In the genomic region with DNA sequence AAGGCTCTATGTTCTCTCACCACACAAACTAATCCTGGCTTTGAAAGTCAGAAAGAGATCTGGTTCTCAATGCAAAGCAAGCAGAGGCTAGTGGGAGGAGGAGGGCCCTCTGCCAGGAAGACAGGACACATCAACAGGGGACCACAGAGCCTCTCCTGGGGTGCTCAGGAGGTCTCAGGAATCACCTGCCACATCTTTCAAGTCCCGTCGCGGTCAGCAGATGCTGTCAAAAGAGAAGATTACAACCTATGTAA, we compare ENCODE assay signal across 9 mouse cellular contexts. TPM values are rescaled to one million over a fixed set of nuclear protein-coding genes. Genes with fewer than 3 reads are reported as not detected.
DNase-seq lines count a peak whose midpoint lies in the region; ATAC-seq and TF ChIP-seq lines count a peak whose summit lies in the region.
"Had no signal": no experiment of that assay in that cellular context is flagged by ENCODE, and none has a peak within 500 bp of the region (broad histone marks: within the 10 kb centered on the region; RNA-seq: fewer than 3 reads in every experiment).

No protein-coding gene starts in this region.

- H3K4me2 ChIP-seq in heart, embryonic 15.5 days = peak overlapping the region; percentile 53
- peak overlapping the region; percentile 26 for H3K4me2 ChIP-seq in hindbrain, embryonic 14.5 days (replicated peaks)
- peak overlapping the region; percentile 48 for H3K4me2 ChIP-seq in midbrain, embryonic 12.5 days (replicated peaks)

- no peak overlapping the region for H3K27ac ChIP-seq in heart, embryonic 15.5 days
- peak overlapping the region; percentile 74 for H3K27ac ChIP-seq in bone marrow, adult 2 months (ENCODE audit: control insufficient read depth, insufficient read depth, low read depth, low read length, poor library complexity)
- H3K27ac ChIP-seq in hindbrain, embryonic 14.5 days = no peak overlapping the region
- no peak overlapping the region for H3K27ac ChIP-seq in midbrain, embryonic 12.5 days (replicated peaks)

- H3K36me3 ChIP-seq in heart, embryonic 15.5 days = no peaks in the 10 kb centered on the region
- H3K36me3 ChIP-seq in hindbrain, embryonic 14.5 days (replicated peaks; ENCODE audit: control insufficient read depth, insufficient read depth) = no peaks in the 10 kb centered on the region
- no peaks in the 10 kb centered on the region for H3K36me3 ChIP-seq in midbrain, embryonic 12.5 days

- peaks cover 13% of the 10 kb centered on the region for H3K4me1 ChIP-seq in heart, embryonic 15.5 days (replicated peaks)
- H3K4me1 ChIP-seq in bone marrow, adult 2 months (ENCODE audit: control insufficient read depth, insufficient read depth, low read length) = peaks cover 7% of the 10 kb centered on the region
- 0 out of 2 replicates have a peak, but pooled peaks cover 4% of the 10 kb centered on the region for H3K4me1 ChIP-seq in hindbrain, embryonic 14.5 days (replicated peaks; ENCODE audit: control insufficient read depth, insufficient read depth, low read length)
- peaks cover 11% of the 10 kb centered on the region for H3K4me1 ChIP-seq in midbrain, embryonic 12.5 days

- no peak for TF ChIP-seq CTCF in bone marrow, adult 2 months (IDR thresholded peaks at IDR 0.05; ENCODE audit: control insufficient read depth, insufficient read depth, low read length)

- H3K4me3 ChIP-seq in heart, embryonic 15.5 days = peak overlapping the region; percentile 26; the same call in 1 of the 2 replicates
- H3K4me3 ChIP-seq in bone marrow, adult 2 months (replicated peaks; ENCODE audit: control insufficient read depth, low read depth, low read length) = no peak overlapping the region
- H3K4me3 ChIP-seq in hindbrain, embryonic 14.5 days (replicated peaks; ENCODE audit: low read length) = no peak overlapping the region
- peak overlapping the region; percentile 12; the same call in 1 of the 2 replicates for H3K4me3 ChIP-seq in midbrain, embryonic 12.5 days

- no peak overlapping the region for H3K9ac ChIP-seq in heart, embryonic 15.5 days
- H3K9ac ChIP-seq in hindbrain, embryonic 14.5 days = no peak overlapping the region
- H3K9ac ChIP-seq in midbrain, embryonic 12.5 days (replicated peaks) = no peak overlapping the region

- no peaks in the 10 kb centered on the region for H3K27me3 ChIP-seq in heart, embryonic 15.5 days
- no peaks in the 10 kb centered on the region for H3K27me3 ChIP-seq in hindbrain, embryonic 14.5 days (ENCODE audit: control insufficient read depth, insufficient read depth, low read length)
- H3K27me3 ChIP-seq in midbrain, embryonic 12.5 days = no peaks in the 10 kb centered on the region

- ATAC-seq in heart, embryonic 15.5 days (replicated peaks; ENCODE audit: insufficient number of reproducible peaks, insufficient read depth, low FRiP score, low read depth) = no peak
- no peak for ATAC-seq in hindbrain, embryonic 14.5 days (ENCODE audit: low FRiP score)
- ATAC-seq in midbrain, embryonic 12.5 days (ENCODE audit: low FRiP score, low read depth) = no peak
- ATAC-seq in granulocyte monocyte progenitor cell, adult 5-6 weeks (replicated peaks; ENCODE audit: poor library complexity, severe bottlenecking) = no peak

- TF ChIP-seq POLR2A in bone marrow, adult 2 months (IDR thresholded peaks at IDR 0.05; ENCODE audit: borderline replicate concordance, control insufficient read depth, low read depth, low read length) = no peak

- no peaks in the 10 kb centered on the region for H3K9me3 ChIP-seq in heart, embryonic 15.5 days (replicated peaks)
- H3K9me3 ChIP-seq in hindbrain, embryonic 14.5 days (ENCODE audit: control insufficient read depth, low read length) = no peaks in the 10 kb centered on the region
- H3K9me3 ChIP-seq in midbrain, embryonic 12.5 days = no peaks in the 10 kb centered on the region

- WGBS in heart, embryonic 15.5 days = 8% methylated on average over 3 of the region's 3 CpGs
- WGBS in bone marrow, adult 2 months = 51% methylated on average over 3 of the region's 3 CpGs
- 10% methylated on average over 3 of the region's 3 CpGs for WGBS in hindbrain, embryonic 14.5 days
- WGBS in midbrain, embryonic 12.5 days = 3% methylated on average over 3 of the region's 3 CpGs

- no peak for DNase-seq in heart, adult 11 months
- no peak for DNase-seq in hindbrain, embryonic 14.5 days (ENCODE audit: low spot score)
- no peak for DNase-seq in thymus, postnatal 36 days
- DNase-seq in kidney, postnatal 25 days = no peak
- DNase-seq: spleen, adult 18-20 months had no signal

RNA-seq across cellular contexts. Expression of a gene that starts 12.6 kb away (rescaled TPM):
- 21.1 and 22.2 TPM in 2 replicates for polyA plus RNA-seq in heart, embryonic 15.5 days (2015; fragmentation: Nextera tagmentation; extraction: Ambion mirVana)
- 7.9 and 16.6 TPM in 2 replicates for polyA plus RNA-seq in bone marrow, adult 2 months (2011; ENCODE audit: insufficient read depth, insufficient read length, low replicate concordance, missing spikeins)
- polyA plus RNA-seq in hindbrain, embryonic 14.5 days (2014; fragmentation: Nextera tagmentation; extraction: Ambion mirVana) = 9.4 and 10.8 TPM in 2 replicates
- 15.5 and 16.3 TPM in 2 replicates for polyA plus RNA-seq in midbrain, embryonic 12.5 days (2016; fragmentation: Nextera tagmentation; extraction: Ambion mirVana)
- total RNA-seq in granulocyte monocyte progenitor cell, adult 5-6 weeks (2014; fragmentation: Nextera tagmentation) = 29.5 and 33.9 TPM in 2 replicates
- total RNA-seq in granulocyte monocyte progenitor cell, adult 5-6 weeks (2017) = 26.9 and 28.8 TPM in 2 replicates

Comparison
In these comparisons a context has a peak if more than half of its experiments do, and no peak if none do; other contexts are left out.
1. H3K4me3 ChIP-seq: peak in heart, embryonic 15.5 days (single experiment) and midbrain, embryonic 12.5 days (single experiment); none in bone marrow, adult 2 months (single experiment) and hindbrain, embryonic 14.5 days (single experiment).
2. Peak in every context shown above with its lines, with median percentiles within 50 percentile points of each other: H3K4me2 ChIP-seq.